Mouse (Mus musculus): ENCODE measurements around the gene Spsb4.

GRCm38 (mm10) chr9:96935556-96936300 lies 82.9 kb downstream of the Spsb4 start:
- TF ChIP-seq NRF1 (IDR thresholded peaks at IDR 0.05; ENCODE audit: insufficient read depth, low read depth, low read length, poor library complexity, severe bottlenecking) (no peak), USF2 (IDR thresholded peaks at IDR 0.05; ENCODE audit: borderline replicate concordance in 1 of 2, insufficient read depth in 1 of 2, low read depth in 1 of 2, low read length in 2 of 2) (no peak)

All from MEL (cell line).